Mouse (Mus musculus) testis, adult 2 months (tissue): ENCODE measurements around the gene Pla2g2d.

Source experiments
- CTCF ChIP-seq: fragments of 200-500 bp; IDR thresholded peaks from 2 replicates; pipeline ENCODE4 v1.5.1; 2012; ENCODE audit warnings: low read depth, mild to moderate bottlenecking, inconsistent platforms, low read length, moderate library complexity; ENCODE audit not compliant: control insufficient read depth, insufficient read depth, insufficient replicate concordance
- POLR2A ChIP-seq: fragments of 200-500 bp; IDR thresholded peaks from 2 replicates; pipeline ENCODE4 v1.6.1; 2012; ENCODE audit warnings: low read depth, mild to moderate bottlenecking, inconsistent platforms, low read length, moderate library complexity; ENCODE audit not compliant: control insufficient read depth

- no peak for TF ChIP-seq CTCF
- no peak for TF ChIP-seq POLR2A
These were observed 45.5 kb downstream of the Pla2g2d start for GRCm38 (mm10) chr4:138821036-138821435.
